Mouse (Mus musculus): ENCODE data around the gene Mrpl49. TPM values are rescaled to one million over a fixed set of nuclear protein-coding genes. Genes with fewer than 3 reads are reported as not detected.

Mrpl49 gene
- polyA plus RNA-seq, 1 experiment from 2014 or later: 76.9 TPM

Small RNA genes lying within 50 kb of the gene (microRNA-seq; reads per million reads assigned to microRNA genes)
- 0.87 reads per million for gene Mir6988

Other genes starting within 250 kb of the Mrpl49 start
- gene Frmd8, start 182.5 kb downstream of the Mrpl49 start, polyA plus RNA-seq (2015; fragmentation: Nextera tagmentation; extraction: Ambion mirVana): 30.1 and 32.2 TPM in 2 replicates
- gene Slc25a45, start 180.0 kb downstream of the Mrpl49 start, polyA plus RNA-seq (2015; fragmentation: Nextera tagmentation; extraction: Ambion mirVana): 2.3 and 2.4 TPM in 2 replicates
- gene Tigd3, start 163.6 kb downstream of the Mrpl49 start, polyA plus RNA-seq (2015; fragmentation: Nextera tagmentation; extraction: Ambion mirVana): 4.7 and 5.5 TPM in 2 replicates
- 174 and 185 TPM in 2 replicates for gene Dpf2, start 144.8 kb downstream of the Mrpl49 start, polyA plus RNA-seq (2015; fragmentation: Nextera tagmentation; extraction: Ambion mirVana)
- gene Cdc42ep2, start 133.0 kb downstream of the Mrpl49 start, polyA plus RNA-seq (2015; fragmentation: Nextera tagmentation; extraction: Ambion mirVana): 4.7 and 5.3 TPM in 2 replicates
- 70.9 and 75.7 TPM in 2 replicates for gene Pola2, start 93.6 kb downstream of the Mrpl49 start, polyA plus RNA-seq (2015; fragmentation: Nextera tagmentation; extraction: Ambion mirVana)
- not detected in 2 replicates for gene Slc22a20, start 71.6 kb downstream of the Mrpl49 start, polyA plus RNA-seq (2015; fragmentation: Nextera tagmentation; extraction: Ambion mirVana)
- 7.1 and 8.0 TPM in 2 replicates for gene Capn1, start 41.9 kb downstream of the Mrpl49 start, polyA plus RNA-seq (2015; fragmentation: Nextera tagmentation; extraction: Ambion mirVana)
- gene Syvn1, start 11.2 kb downstream of the Mrpl49 start, polyA plus RNA-seq (2015; fragmentation: Nextera tagmentation; extraction: Ambion mirVana): 27.2 and 34.0 TPM in 2 replicates
- 760 and 823 TPM in 2 replicates for gene Fau, start 59 bp upstream of the Mrpl49 start, polyA plus RNA-seq (2015; fragmentation: Nextera tagmentation; extraction: Ambion mirVana)
- 29.0 and 29.8 TPM in 2 replicates for gene Znhit2, start 3.4 kb upstream of the Mrpl49 start, polyA plus RNA-seq (2015; fragmentation: Nextera tagmentation; extraction: Ambion mirVana)
- 17.4 and 24.0 TPM in 2 replicates for gene Tm7sf2, start 10.6 kb upstream of the Mrpl49 start, polyA plus RNA-seq (2015; fragmentation: Nextera tagmentation; extraction: Ambion mirVana)
- 69.7 and 72.5 TPM in 2 replicates for gene Vps51, start 19.4 kb upstream of the Mrpl49 start, polyA plus RNA-seq (2015; fragmentation: Nextera tagmentation; extraction: Ambion mirVana)
- gene Tmem262, start 22.2 kb upstream of the Mrpl49 start, polyA plus RNA-seq (2015; fragmentation: Nextera tagmentation; extraction: Ambion mirVana): not detected in 2 replicates
- gene Gm28374, start 24.5 kb upstream of the Mrpl49 start, polyA plus RNA-seq (2015; fragmentation: Nextera tagmentation; extraction: Ambion mirVana): 1.9 and 2.3 TPM in 2 replicates
- gene Zfpl1, start 27.2 kb upstream of the Mrpl49 start, polyA plus RNA-seq (2015; fragmentation: Nextera tagmentation; extraction: Ambion mirVana): 85.9 and 92.5 TPM in 2 replicates
- gene Cdca5, start 27.2 kb upstream of the Mrpl49 start, polyA plus RNA-seq (2015; fragmentation: Nextera tagmentation; extraction: Ambion mirVana): 36.5 and 37.6 TPM in 2 replicates
- gene AC131692.1, start 36.6 kb upstream of the Mrpl49 start, polyA plus RNA-seq (2015; fragmentation: Nextera tagmentation; extraction: Ambion mirVana): 0.73 TPM in 1 of 2 replicates, not detected in the other
- gene Naaladl1, start 48.0 kb upstream of the Mrpl49 start, polyA plus RNA-seq (2015; fragmentation: Nextera tagmentation; extraction: Ambion mirVana): 0.46 and 0.65 TPM in 2 replicates
- 42.9 and 44.0 TPM in 2 replicates for gene Sac3d1, start 60.9 kb upstream of the Mrpl49 start, polyA plus RNA-seq (2015; fragmentation: Nextera tagmentation; extraction: Ambion mirVana)
- 33.0 and 33.7 TPM in 2 replicates for gene Snx15, start 70.5 kb upstream of the Mrpl49 start, polyA plus RNA-seq (2015; fragmentation: Nextera tagmentation; extraction: Ambion mirVana)
- not detected in 2 replicates for gene Batf2, start 83.2 kb upstream of the Mrpl49 start, polyA plus RNA-seq (2015; fragmentation: Nextera tagmentation; extraction: Ambion mirVana)
- 88.7 and 90.4 TPM in 2 replicates for gene Arl2, start 83.8 kb upstream of the Mrpl49 start, polyA plus RNA-seq (2015; fragmentation: Nextera tagmentation; extraction: Ambion mirVana)
- not detected in 2 replicates for gene Majin, start 126.6 kb upstream of the Mrpl49 start, polyA plus RNA-seq (2015; fragmentation: Nextera tagmentation; extraction: Ambion mirVana)
- 3.1 and 4.2 TPM in 2 replicates for gene Gpha2, start 168.6 kb upstream of the Mrpl49 start, polyA plus RNA-seq (2015; fragmentation: Nextera tagmentation; extraction: Ambion mirVana)
- gene Ppp2r5b, start 178.1 kb upstream of the Mrpl49 start, polyA plus RNA-seq (2015; fragmentation: Nextera tagmentation; extraction: Ambion mirVana): 23.9 and 29.0 TPM in 2 replicates
- gene Atg2a, start 183.9 kb upstream of the Mrpl49 start, polyA plus RNA-seq (2015; fragmentation: Nextera tagmentation; extraction: Ambion mirVana): 8.6 and 10.7 TPM in 2 replicates
- 73.1 and 82.9 TPM in 2 replicates for gene Ehd1, start 218.9 kb upstream of the Mrpl49 start, polyA plus RNA-seq (2015; fragmentation: Nextera tagmentation; extraction: Ambion mirVana)
- gene Cdc42bpg, start 248.7 kb upstream of the Mrpl49 start, polyA plus RNA-seq (2015; fragmentation: Nextera tagmentation; extraction: Ambion mirVana): 0.52 and 0.70 TPM in 2 replicates

Measured in limb, embryonic 13.5 days (tissue).